Mouse (Mus musculus): ENCODE results near the gene Agap1. TPM values are rescaled to one million over a fixed set of nuclear protein-coding genes. Genes with fewer than 3 reads are reported as not detected.

Agap1 gene
- polyA plus RNA-seq, 1 experiment from 2014 or later: 8.7 TPM

DNA sequence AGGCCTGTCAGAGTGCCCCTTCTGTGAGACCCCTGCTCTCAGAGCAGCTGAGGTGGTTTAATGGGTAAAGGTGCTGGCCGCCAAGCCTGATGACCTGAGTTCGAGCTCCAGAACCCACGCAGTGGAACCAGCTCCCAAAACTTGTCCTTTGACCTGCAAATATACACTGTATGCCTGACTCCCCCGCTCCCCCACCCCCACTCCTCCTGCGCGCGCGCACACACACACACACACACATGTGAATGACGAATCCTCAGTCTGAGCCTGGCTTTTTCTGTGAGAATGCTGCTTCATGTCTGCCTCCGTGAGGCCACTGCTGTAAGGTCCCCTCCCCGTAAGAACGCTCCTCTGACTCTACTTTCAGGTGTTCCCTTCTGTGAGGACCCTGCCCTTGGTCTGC is 237.8 kb downstream of the Agap1 start:
- DNase-seq (ENCODE audit: low spot score): no peak
- no peak overlapping the region for H3K4me2 ChIP-seq (replicated peaks; ENCODE audit: low read depth, low read length)
- H3K9ac ChIP-seq (replicated peaks; ENCODE audit: low read depth): no peak overlapping the region
- 91% methylated on average over 12 of the region's 12 CpGs for WGBS
- H3K27me3 ChIP-seq (replicated peaks; ENCODE audit: insufficient read depth, low read length): no peaks in the 10 kb centered on the region
- TF ChIP-seq CTCF (IDR thresholded peaks at IDR 0.05) (no peak), EP300 (IDR thresholded peaks at IDR 0.05) (no peak)
- no peaks in the 10 kb centered on the region for H3K9me3 ChIP-seq (ENCODE audit: low read length)
- H3K36me3 ChIP-seq (ENCODE audit: insufficient read depth, low read length): peaks cover 3% of the 10 kb centered on the region; the same call in 1 of the 2 replicates
- ATAC-seq: no peak
- H3K4me3 ChIP-seq (ENCODE audit: low read depth, low read length): no peak overlapping the region
- H3K27ac ChIP-seq (ENCODE audit: low read length): no peak overlapping the region
- H3K4me1 ChIP-seq (ENCODE audit: insufficient read depth, low read depth, low read length): no peaks in the 10 kb centered on the region

DNA sequence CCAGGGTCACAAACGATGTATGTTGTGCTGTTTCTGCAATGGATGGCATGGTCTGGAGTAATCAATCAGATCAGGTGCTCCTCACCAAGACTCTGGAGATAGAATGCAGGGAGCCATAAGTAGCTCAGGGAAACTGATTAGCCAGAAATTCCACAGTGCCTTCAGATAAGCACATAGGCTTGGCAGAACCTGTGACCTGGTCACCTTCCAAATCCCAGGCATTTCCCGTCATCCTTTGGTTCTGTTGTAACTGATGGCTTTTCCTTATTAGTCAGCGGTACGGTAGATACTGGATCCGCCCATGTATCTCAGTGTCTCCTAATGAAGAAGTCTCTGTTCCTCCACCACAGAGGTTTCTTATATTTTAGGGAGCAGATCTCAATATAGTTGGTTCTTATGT is 240.3 kb downstream of the Agap1 start:
- no peak overlapping the region for H3K9ac ChIP-seq (replicated peaks; ENCODE audit: low read depth)
- ATAC-seq (no peak), DNase-seq (ENCODE audit: low spot score) (no peak)
- no peak overlapping the region for H3K27ac ChIP-seq (ENCODE audit: low read length)
- no peaks in the 10 kb centered on the region for H3K36me3 ChIP-seq (ENCODE audit: insufficient read depth, low read length)
- H3K4me2 ChIP-seq (replicated peaks; ENCODE audit: low read depth, low read length): no peak overlapping the region
- no peaks in the 10 kb centered on the region for H3K4me1 ChIP-seq (ENCODE audit: insufficient read depth, low read depth, low read length)
- 79% methylated on average over 5 of the region's 5 CpGs for WGBS
- H3K4me3 ChIP-seq (ENCODE audit: low read depth, low read length): no peak overlapping the region
- no peaks in the 10 kb centered on the region for H3K9me3 ChIP-seq (ENCODE audit: low read length)
- TF ChIP-seq EP300 (IDR thresholded peaks at IDR 0.05): no peak
- no peak for TF ChIP-seq CTCF (IDR thresholded peaks at IDR 0.05)
- no peaks in the 10 kb centered on the region for H3K27me3 ChIP-seq (replicated peaks; ENCODE audit: insufficient read depth, low read length)

DNA sequence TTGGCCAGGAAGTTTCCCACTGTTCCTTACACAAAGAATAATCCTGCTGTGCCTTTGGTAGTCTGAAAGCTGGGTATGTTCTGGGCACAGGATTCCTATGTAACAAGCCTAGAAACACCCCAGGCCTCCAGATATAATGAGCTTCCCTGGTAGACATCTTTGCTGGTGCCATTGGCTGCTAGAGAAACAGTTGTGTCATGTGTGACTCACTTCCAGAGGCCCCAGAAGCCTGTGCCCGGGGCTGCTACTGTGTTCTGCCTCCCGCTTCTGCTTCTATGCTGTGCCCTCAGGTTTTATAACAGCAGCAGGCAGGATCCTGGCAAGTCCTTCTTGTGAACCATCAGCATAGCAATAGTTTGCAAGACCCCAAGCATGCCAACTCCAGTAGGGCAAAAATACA is 242.6 kb downstream of the Agap1 start:
- Histone ChIP-seq H3K4me3 (ENCODE audit: low read depth, low read length) (no peak overlapping the region), H3K9ac (replicated peaks; ENCODE audit: low read depth) (no peak overlapping the region), H3K4me2 (replicated peaks; ENCODE audit: low read depth, low read length) (no peak overlapping the region), H3K4me1 (ENCODE audit: insufficient read depth, low read depth, low read length) (no peaks in the 10 kb centered on the region), H3K27me3 (replicated peaks; ENCODE audit: insufficient read depth, low read length) (no peaks in the 10 kb centered on the region), H3K9me3 (ENCODE audit: low read length) (no peaks in the 10 kb centered on the region), H3K36me3 (ENCODE audit: insufficient read depth, low read length) (no peaks in the 10 kb centered on the region), H3K27ac (ENCODE audit: low read length) (no peak overlapping the region)
- no peak for DNase-seq (ENCODE audit: low spot score)
- no peak for ATAC-seq
- whole genome bisulfite sequencing: 100% methylated on average over 2 of the region's 2 CpGs
- TF ChIP-seq EP300 (IDR thresholded peaks at IDR 0.05) (no peak), CTCF (IDR thresholded peaks at IDR 0.05) (no peak)

DNA sequence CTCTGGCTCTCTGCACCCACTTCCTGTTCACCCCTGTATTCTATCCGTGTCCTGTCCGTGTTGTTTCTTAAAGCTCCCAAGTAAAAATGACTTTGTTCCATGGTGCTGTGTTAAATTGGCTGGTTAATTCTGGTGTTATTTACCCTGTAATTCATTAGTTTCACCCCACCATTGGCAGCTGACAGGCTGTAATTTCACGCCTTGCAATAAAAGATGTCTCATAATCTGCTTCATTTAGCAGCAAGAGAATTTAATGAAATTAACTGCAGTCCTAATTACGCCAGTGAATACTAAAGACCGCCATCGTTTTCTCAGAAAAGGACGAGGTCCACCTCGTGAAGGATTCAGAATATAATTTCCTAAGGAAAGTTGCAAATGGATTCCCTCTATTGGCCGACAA is 245.6 kb downstream of the Agap1 start:
- Histone ChIP-seq H3K36me3 (ENCODE audit: insufficient read depth, low read length) (no peaks in the 10 kb centered on the region), H3K4me1 (ENCODE audit: insufficient read depth, low read depth, low read length) (no peaks in the 10 kb centered on the region), H3K9ac (replicated peaks; ENCODE audit: low read depth) (no peak overlapping the region), H3K4me3 (ENCODE audit: low read depth, low read length) (no peak overlapping the region), H3K27ac (ENCODE audit: low read length) (no peak overlapping the region), H3K9me3 (ENCODE audit: low read length) (no peaks in the 10 kb centered on the region), H3K27me3 (replicated peaks; ENCODE audit: insufficient read depth, low read length) (no peaks in the 10 kb centered on the region), H3K4me2 (replicated peaks; ENCODE audit: low read depth, low read length) (no peak overlapping the region)
- DNase-seq (ENCODE audit: low spot score): no peak
- TF ChIP-seq EP300 (IDR thresholded peaks at IDR 0.05) (no peak), CTCF (IDR thresholded peaks at IDR 0.05) (no peak)
- 90% methylated on average over 9 of the region's 9 CpGs for WGBS
- no peak for ATAC-seq

DNA sequence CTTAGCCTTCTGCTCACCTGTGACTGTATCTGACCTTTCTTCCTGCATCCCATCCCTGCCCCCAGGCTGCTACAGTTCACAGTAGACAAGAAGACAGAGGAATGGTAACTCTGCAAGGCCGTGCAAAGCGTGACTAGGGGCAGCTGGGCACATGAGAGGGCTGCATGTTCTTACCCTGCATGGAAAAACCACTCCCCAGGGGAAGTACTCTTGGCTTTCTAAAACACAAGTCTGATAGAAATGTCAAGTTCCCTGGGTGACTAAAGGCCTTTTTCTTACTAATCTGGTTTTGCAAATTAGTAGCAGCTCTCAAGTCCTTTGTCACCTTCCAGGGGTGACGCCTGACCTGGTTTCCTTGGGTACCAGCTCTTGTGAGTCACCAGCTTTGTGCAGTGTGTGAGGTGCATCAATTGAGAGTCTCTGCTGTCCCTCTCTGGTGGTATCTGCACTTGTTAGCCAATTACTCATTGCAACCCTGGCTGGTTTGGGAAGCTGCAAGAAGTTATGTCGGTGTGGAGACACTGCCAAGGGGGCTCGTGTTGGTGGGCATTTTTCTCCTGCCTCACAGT is 246.6 kb downstream of the Agap1 start:
- ATAC-seq (no peak; the same call in 1 of the 2 replicates), DNase-seq (ENCODE audit: low spot score) (peak; percentile 8)
- Histone ChIP-seq H3K27ac (ENCODE audit: low read length) (no peak overlapping the region), H3K4me2 (replicated peaks; ENCODE audit: low read depth, low read length) (no peak overlapping the region), H3K9ac (replicated peaks; ENCODE audit: low read depth) (no peak overlapping the region), H3K27me3 (replicated peaks; ENCODE audit: insufficient read depth, low read length) (no peaks in the 10 kb centered on the region), H3K36me3 (ENCODE audit: insufficient read depth, low read length) (no peaks in the 10 kb centered on the region), H3K4me3 (ENCODE audit: low read depth, low read length) (no peak overlapping the region), H3K9me3 (ENCODE audit: low read length) (no peaks in the 10 kb centered on the region), H3K4me1 (ENCODE audit: insufficient read depth, low read depth, low read length) (no peaks in the 10 kb centered on the region)
- no peak for TF ChIP-seq EP300 (IDR thresholded peaks at IDR 0.05)
- no peak for TF ChIP-seq CTCF (IDR thresholded peaks at IDR 0.05)
- 75% methylated on average over 5 of the region's 5 CpGs for WGBS

DNA sequence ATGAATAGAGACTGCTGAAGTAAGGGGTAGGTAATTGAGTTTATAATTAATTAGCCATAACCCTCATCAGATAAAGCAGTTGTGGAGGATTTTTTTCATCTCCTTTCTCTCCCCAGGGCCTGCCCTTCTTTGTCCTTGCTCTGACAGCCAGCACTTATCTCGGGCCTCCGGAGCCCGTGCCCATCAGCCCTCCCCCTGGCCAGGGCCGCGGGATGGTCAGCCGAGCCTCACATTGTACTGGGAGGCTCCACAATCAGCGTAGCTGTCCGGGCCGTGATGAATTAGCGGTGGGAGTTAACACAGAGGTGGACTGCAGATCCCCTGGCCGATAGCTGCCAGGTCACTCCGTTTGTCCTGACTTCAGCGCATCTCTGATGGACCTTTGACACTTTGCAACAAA is 248.7 kb downstream of the Agap1 start:
- ATAC-seq (no peak), DNase-seq (ENCODE audit: low spot score) (no peak)
- Histone ChIP-seq H3K9ac (replicated peaks; ENCODE audit: low read depth) (no peak overlapping the region), H3K36me3 (ENCODE audit: insufficient read depth, low read length) (no peaks in the 10 kb centered on the region), H3K9me3 (ENCODE audit: low read length) (no peaks in the 10 kb centered on the region), H3K4me2 (replicated peaks; ENCODE audit: low read depth, low read length) (no peak overlapping the region), H3K27me3 (replicated peaks; ENCODE audit: insufficient read depth, low read length) (no peaks in the 10 kb centered on the region), H3K4me3 (ENCODE audit: low read depth, low read length) (no peak overlapping the region), H3K27ac (ENCODE audit: low read length) (no peak overlapping the region), H3K4me1 (ENCODE audit: insufficient read depth, low read depth, low read length) (no peaks in the 10 kb centered on the region)
- WGBS: 39% methylated on average over 13 of the region's 13 CpGs
- TF ChIP-seq CTCF (IDR thresholded peaks at IDR 0.05) (no peak), EP300 (IDR thresholded peaks at IDR 0.05) (no peak)

DNA sequence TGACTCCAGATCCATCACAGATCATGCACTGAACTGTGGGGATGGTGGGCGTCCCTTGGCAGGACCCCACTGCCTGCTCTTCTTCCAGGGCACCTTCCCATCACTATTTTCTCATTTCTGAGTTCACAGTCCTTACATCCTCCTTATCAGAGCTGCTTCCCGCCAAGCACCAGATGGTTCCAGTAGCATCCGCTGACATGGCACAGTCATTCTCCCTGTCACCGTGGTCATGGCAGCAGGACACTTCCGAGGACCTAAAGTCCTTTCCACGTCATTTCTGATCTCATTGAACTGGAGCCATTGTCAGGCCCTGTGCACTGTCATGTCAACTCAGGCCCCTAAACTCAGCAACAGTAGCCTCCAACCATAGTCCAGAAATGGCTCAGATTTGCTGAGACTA is 251.1 kb downstream of the Agap1 start:
- no peak overlapping the region for H3K4me3 ChIP-seq (ENCODE audit: low read depth, low read length)
- TF ChIP-seq EP300 (IDR thresholded peaks at IDR 0.05) (no peak), CTCF (IDR thresholded peaks at IDR 0.05) (no peak)
- no peaks in the 10 kb centered on the region for H3K9me3 ChIP-seq (ENCODE audit: low read length)
- H3K4me2 ChIP-seq (replicated peaks; ENCODE audit: low read depth, low read length): no peak overlapping the region
- no peak overlapping the region for H3K27ac ChIP-seq (ENCODE audit: low read length)
- DNase-seq (ENCODE audit: low spot score) (no peak), ATAC-seq (no peak)
- H3K27me3 ChIP-seq (replicated peaks; ENCODE audit: insufficient read depth, low read length): no peaks in the 10 kb centered on the region
- 0 out of 2 replicates have a peak, but pooled peaks cover 3% of the 10 kb centered on the region for H3K4me1 ChIP-seq (ENCODE audit: insufficient read depth, low read depth, low read length)
- no peaks in the 10 kb centered on the region for H3K36me3 ChIP-seq (ENCODE audit: insufficient read depth, low read length)
- no peak overlapping the region for H3K9ac ChIP-seq (replicated peaks; ENCODE audit: low read depth)
- WGBS: 88% methylated on average over 6 of the region's 6 CpGs
